In genomic region chr6:86472100-86472955, GRCm38 (mm10) we compare ENCODE assay signal across 8 mouse cellular contexts. TPM values are rescaled to one million over a fixed set of nuclear protein-coding genes. Genes with fewer than 3 reads are reported as not detected.
A peak's percentile ranks its signal among the peaks of the same experiment; 100 is the strongest.
DNase-seq lines count a peak whose midpoint lies in the region; ATAC-seq lines count a peak whose summit lies in the region.

No protein-coding gene starts in this region.

- peak; percentile 100 for DNase-seq in NIH3T3 (ENCODE audit: low read depth)
- peak; percentile 100 for DNase-seq in cerebellum, postnatal 10 days
- peak; percentile 99 to 100 for DNase-seq in frontal cortex, postnatal 10 days (ENCODE audit: low spot score in 2 of 2)
- DNase-seq in layer of hippocampus, postnatal 14 days (ENCODE audit: low spot score in 2 of 2) = peak; percentile 100
- peak; percentile 100 for DNase-seq in lung, postnatal 14 days
- DNase-seq in retina, adult 2 months (ENCODE audit: low read depth, low spot score) = peak; percentile 98
- DNase-seq in thymus, postnatal 36 days = peak; percentile 100

- H3K27me3 ChIP-seq in hindbrain, embryonic 12.5 days = no peaks in the 10 kb centered on the region

- H3K4me1 ChIP-seq in hindbrain, embryonic 12.5 days = peaks cover 16% of the 10 kb centered on the region

- peaks cover 18% of the 10 kb centered on the region for H3K36me3 ChIP-seq in hindbrain, embryonic 12.5 days

- peak; percentile 95 for ATAC-seq in hindbrain, embryonic 12.5 days (ENCODE audit: low FRiP score)

- peak overlapping the region; percentile 33 for H3K4me3 ChIP-seq in hindbrain, embryonic 12.5 days

- no peaks in the 10 kb centered on the region for H3K9me3 ChIP-seq in hindbrain, embryonic 12.5 days (replicated peaks)

- peak overlapping the region; percentile 64 for H3K9ac ChIP-seq in hindbrain, embryonic 12.5 days

- peak overlapping the region; percentile 59 for H3K4me2 ChIP-seq in hindbrain, embryonic 12.5 days (replicated peaks)

- 0% methylated on average over 54 of the region's 56 CpGs for WGBS in hindbrain, embryonic 12.5 days

- H3K27ac ChIP-seq in hindbrain, embryonic 12.5 days = peak overlapping the region; percentile 95

RNA-seq across cellular contexts. Expression of gene C87436, which starts 34.2 kb away (rescaled TPM):
- 28.1 and 29.7 TPM in 2 replicates for polyA plus RNA-seq in hindbrain, embryonic 12.5 days (2016; fragmentation: Nextera tagmentation; extraction: Ambion mirVana)
- total RNA-seq in layer of hippocampus, postnatal 14 days (2021) = 10 to 100 TPM; 16.8 to 17.1 TPM

RNA-seq across cellular contexts. Expression of gene Gm44790, which starts 45.9 kb away (rescaled TPM):
- not detected in 2 replicates for polyA plus RNA-seq in hindbrain, embryonic 12.5 days (2016; fragmentation: Nextera tagmentation; extraction: Ambion mirVana)
- total RNA-seq in layer of hippocampus, postnatal 14 days (2021) = under 1 TPM in 1 of 2 experiments, not detected in 1; 0.90 TPM

RNA-seq across cellular contexts. Expression of gene Pcbp1, which starts 53.8 kb away (rescaled TPM):
- polyA plus RNA-seq in hindbrain, embryonic 12.5 days (2016; fragmentation: Nextera tagmentation; extraction: Ambion mirVana) = 557 and 561 TPM in 2 replicates
- total RNA-seq in layer of hippocampus, postnatal 14 days (2021) = 100 to 1,000 TPM; 176 to 183 TPM

Comparison
In these comparisons a context has a peak if more than half of its experiments do, and no peak if none do; other contexts are left out.
1. Peak in every context shown above with its lines: DNase-seq, ATAC-seq, H3K4me3 ChIP-seq and H3K27ac ChIP-seq.